Mouse (Mus musculus) ES-CJ7 (cell line): ENCODE data around the gene Raet1e.
"Not testable (repeated sequence)": the region's sequence is repeated elsewhere in the genome, so short reads cannot be mapped to it uniquely, and the experiment has no call there.

ENCODE experiments used
- DNase-seq: peaks from one replicate; pipeline ENCODE4 v3.0.0; 2011; ENCODE audit warnings: low read depth, low spot score

The Raet1e gene

DNA sequence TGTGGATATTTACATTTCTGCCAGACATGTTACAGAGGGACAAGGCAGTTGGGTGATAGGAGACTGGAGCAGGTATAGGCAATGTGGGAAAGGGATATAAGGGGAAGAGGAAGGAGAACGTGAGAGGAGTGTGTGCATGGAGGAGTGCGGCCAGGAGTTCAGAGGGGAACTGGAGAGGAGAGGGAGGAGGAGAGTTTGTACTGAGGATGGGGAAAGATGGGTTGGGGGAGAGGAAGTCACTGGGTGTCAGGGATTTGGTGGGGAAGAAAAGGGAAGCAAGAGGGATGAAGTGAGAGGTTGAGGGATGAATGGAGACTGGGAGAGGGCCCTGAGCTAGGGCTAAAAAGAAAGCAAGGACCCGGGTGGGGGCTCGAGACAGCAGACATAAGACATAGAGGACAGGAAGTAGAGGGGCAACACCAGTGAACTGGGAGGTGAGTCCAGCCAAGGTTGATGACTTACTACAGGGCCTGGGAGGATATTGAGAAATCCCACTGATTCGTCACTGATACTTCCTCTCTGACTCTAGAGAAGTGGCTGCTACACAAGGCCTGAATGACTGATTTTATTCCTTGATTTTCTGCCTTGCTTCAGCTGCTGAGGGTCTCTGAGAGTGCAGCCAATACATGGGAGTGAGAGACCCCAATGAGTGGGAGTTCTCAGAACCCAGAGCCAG lies 7.1 kb downstream of the Raet1e start:
- not testable (repeated sequence) for DNase-seq

DNA sequence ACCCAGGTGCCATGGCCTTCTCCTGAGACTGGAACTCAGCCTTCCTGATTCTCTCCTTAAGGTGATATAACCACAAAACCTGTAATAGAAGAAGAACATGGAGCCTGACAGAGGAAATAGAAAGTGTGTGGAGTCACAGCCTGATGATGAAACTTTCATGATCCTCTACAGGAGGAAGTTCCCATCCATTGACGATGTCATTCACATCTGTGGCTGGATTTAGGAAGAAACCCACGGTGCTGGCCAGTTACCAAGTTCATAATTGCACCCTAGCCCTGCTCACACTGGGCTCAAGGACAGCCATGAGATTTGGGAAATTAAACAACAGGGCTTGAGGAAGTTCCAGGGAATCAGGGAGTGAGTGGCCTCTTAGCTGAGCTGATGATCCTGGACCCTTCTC lies 7.7 kb downstream of the Raet1e start:
- DNase-seq = not testable (repeated sequence)

GRCm38 (mm10) chr10:22167061-22167460 lies 8.7 kb downstream of the Raet1e start:
- not testable (repeated sequence) for DNase-seq

GRCm38 (mm10) chr10:22169116-22169515 lies 10.7 kb downstream of the Raet1e start:
- DNase-seq = not testable (repeated sequence)

GRCm38 (mm10) chr10:22172431-22173334 lies 14.3 kb downstream of the Raet1e start:
- not testable (repeated sequence) for DNase-seq

DNA sequence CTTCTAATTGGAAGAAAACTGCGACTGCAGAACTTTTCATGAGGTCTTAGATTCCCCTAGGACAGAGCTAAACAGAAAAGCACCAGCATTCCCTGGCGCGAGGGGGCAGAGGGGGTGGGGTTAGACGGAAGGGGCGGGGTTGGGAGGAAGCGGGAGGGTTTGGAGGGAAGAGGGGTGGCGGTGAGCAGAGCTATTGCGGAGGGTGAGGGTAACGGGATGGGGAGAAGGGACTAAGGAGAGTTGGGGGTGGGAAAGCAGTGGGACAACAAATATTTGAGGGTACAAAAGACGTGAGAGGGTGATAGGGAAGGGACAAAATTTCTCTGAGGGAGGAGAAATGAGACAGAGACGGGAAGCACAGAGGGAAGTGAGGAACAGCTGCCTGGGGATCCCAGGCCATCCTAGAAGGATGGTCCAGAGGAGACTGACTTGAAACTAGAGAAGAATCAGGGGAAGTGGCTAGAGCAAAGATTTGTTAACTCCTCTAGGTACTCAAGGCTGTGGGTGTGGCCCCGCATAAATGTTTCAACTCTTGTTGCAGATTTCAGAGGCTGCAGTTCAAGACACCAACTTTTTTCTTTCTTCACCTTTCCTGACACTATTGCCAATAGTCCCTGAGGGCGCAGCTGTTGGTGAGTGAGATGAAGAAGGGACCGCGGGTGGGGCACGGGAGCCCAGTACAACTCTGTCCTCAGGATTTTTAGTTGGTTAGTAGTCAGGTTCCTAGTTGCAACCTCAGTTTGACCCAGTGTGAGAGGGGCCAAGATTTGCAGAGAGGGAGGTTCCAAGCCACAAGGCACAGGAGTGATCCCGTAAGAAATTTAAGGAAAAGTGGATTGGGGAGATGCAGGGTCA lies 15.2 kb downstream of the Raet1e start:
- not testable (repeated sequence) for DNase-seq

GRCm38 (mm10) chr10:22174190-22174487 lies 15.8 kb downstream of the Raet1e start:
- not testable (repeated sequence) for DNase-seq

DNA sequence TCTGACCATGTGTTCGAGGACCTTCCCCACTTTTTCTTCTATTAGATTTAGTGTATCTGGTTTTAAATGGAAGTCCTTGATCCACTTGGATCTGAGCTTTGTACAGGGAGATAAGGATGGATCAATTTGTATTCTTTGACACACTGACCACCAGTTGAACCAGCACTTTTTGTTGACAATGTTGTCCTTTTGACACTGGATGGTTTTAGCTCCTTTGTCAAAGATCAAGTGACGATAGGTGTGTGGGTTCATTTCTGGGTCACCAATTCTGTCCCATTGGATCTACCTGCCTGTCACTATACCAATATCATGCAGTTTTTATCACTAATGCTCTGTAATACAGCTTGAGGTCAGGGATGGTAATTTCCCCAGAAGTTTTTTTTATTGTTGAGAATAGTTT lies 18.1 kb downstream of the Raet1e start:
- DNase-seq = not testable (repeated sequence)

DNA sequence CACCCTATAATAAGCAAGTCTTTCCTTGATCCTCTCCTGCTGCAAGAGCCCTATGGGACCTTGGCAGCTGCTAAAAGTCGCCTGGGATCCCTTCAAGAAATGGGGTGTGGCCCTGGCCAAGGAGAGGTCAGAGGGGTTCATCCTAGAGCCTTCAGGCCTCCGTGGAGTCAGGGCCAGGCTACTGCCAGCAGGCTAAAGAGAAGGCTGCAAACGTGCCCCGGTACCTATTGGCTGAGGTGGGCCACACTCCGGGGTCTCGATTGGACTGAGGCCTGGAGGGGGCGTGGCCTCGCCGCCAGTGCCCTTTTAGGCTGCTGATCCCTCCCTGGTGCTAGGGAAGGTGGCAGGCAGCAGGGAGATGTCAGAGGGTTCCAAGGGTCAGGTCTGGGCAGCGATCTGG lies 32.7 kb downstream of the Raet1e start:
- not testable (repeated sequence) for DNase-seq

DNA sequence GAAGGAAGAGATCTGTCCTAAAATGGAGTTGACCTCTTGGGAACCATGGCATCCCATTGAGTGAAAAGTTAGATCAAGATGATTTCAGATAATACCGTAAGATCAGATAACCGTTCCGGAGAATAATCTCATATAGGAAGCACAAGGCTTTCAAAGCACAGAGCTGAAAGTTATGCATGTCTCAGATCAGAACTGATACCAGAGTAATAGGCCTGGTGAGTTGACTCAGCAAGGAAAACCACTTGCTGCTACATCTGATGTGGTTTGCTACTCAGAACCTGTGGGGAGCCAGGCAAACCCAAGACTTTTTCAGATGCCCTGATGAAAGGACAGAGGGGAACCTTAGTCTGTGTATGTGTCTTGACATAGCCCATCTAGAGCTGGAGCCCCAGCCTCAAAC lies 43.0 kb downstream of the Raet1e start:
- not testable (repeated sequence) for DNase-seq

DNA sequence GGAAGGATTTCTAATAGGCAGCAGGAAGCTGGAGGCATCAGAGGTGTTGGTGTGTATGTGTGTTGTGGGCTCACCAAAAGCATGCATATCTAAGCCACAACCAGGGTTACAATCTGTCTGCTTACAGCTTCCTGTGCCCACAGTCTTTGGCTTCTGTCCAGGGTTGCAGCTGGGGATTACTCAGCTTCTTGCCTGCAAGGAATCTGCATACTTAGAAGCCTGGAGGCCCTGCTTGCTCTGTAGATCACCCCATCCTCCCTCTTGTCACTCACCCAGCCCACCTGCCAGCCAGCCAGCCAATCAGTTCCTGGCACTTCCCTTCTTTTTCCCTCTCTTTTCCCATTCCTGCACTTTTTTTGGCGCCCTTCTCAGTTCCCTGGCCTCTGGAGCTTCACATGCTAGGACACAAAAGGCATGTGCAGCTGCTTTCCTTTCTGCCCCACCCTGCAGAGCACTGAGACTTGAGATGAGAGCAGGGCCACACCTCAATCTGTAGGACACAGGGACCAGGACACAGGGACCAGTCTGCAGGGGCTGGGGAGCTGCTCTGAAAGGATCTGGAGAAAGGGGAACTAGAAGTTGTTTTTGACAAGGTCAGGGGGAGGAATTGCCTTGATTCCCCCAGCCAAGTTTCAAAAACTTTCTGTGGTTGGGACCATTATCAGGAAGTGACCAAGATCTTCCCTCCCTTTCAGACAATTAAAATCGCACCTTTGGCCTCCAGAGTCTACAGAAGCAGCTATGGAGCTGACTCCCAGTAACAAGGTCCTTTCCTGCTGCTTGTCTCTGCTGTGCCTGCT lies 44.6 kb downstream of the Raet1e start:
- DNase-seq = not testable (repeated sequence)

- not testable (repeated sequence) for DNase-seq
Measured at GRCm38 (mm10) chr10:22206443-22206842, 48.1 kb downstream of the Raet1e start.

DNA sequence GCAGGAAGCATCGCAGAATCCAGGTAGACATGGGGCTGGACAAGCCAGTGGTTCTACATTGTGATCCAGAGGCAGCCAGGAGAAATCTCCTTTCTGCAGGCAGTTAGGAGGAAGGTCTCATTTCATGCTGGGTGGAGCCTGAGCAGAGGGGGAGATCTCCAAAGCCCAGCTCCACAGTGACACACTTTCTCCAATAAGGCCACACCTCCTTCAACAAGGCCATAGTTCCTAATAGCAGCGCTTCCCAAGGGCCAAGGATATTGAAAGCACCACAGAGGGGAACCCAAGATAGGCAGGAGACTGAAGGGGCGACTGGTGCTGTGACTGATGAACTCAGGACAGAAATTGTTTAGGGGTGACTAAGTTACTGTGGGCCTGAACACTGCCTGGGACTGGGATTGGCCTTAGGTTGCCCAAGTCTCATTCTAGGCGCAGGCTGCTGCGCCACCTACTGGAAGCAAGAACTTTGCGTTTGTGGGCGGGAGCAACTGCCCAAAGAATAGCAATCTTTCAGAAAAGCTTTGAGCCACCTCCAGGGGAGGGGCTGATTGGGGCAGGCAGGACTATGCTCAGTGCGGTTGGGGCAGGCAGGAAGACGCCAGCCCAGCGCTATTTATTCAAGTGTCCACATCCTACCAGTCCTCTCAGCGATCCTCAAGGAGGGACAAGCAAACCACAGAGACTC lies 53.8 kb downstream of the Raet1e start:
- peak; percentile 88 for DNase-seq

DNA sequence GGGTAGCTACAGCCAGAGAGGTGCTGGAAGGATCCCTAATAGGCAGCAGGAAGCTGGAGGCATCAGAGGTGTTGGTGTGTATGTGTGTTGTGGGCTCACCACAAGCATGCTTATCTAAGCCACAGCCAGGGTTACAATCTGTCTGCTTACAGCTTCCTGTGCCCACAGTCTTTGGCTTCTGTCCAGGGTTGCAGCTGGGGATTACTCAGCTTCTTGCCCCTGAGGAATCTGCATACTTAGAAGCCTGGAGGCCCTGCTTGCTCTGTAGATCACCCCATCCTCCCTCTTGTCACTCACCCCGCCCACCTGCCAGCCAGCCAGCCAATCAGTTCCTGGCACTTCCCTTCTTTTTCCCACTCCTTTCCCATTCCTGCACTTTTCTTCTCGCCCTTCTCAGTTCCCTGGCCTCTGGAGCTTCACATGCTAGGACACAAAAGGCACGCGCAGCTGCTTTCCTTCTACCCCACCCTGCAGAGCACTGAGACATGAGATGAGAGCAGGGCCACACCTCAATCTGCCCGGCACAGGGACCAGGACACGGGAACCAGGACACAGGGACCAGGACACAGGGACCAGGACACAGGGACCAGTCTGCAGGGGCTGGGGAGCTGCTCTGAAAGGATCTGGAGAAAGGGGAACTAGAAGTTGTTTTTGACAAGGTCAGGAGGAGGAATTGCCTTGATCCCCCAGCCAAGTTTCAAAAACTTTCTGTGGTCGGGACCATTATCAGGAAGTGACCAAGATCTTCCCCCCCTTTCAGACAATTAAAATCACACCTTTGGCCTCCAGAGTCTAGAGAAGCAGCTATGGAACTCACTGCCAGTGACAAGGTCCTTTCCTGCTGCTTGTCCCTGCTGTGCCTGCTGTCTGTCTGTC lies 65.3 kb downstream of the Raet1e start:
- DNase-seq = not testable (repeated sequence)

DNA sequence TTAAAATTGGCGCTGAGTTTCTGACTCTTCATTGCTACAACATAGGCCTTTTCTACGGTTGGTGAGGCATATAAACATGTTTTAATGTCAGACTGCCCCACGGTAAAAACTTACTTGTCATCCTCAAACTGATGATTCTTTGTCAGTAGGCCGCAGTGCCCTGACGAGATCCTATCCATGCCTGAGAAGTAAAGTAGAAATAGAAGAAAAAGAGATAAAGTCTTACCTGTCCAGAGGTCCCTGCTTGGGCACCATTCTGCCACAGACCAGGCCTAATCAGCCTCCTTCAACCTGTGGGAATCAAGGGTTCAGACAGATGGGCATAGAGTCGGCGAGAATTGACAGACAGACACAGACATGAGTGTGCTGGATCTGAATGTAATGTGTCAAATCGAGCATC lies 106.7 kb downstream of the Raet1e start:
- no peak for DNase-seq

- not testable (repeated sequence) for DNase-seq
Measured at GRCm38 (mm10) chr10:22270879-22271786, 112.8 kb downstream of the Raet1e start.

DNA sequence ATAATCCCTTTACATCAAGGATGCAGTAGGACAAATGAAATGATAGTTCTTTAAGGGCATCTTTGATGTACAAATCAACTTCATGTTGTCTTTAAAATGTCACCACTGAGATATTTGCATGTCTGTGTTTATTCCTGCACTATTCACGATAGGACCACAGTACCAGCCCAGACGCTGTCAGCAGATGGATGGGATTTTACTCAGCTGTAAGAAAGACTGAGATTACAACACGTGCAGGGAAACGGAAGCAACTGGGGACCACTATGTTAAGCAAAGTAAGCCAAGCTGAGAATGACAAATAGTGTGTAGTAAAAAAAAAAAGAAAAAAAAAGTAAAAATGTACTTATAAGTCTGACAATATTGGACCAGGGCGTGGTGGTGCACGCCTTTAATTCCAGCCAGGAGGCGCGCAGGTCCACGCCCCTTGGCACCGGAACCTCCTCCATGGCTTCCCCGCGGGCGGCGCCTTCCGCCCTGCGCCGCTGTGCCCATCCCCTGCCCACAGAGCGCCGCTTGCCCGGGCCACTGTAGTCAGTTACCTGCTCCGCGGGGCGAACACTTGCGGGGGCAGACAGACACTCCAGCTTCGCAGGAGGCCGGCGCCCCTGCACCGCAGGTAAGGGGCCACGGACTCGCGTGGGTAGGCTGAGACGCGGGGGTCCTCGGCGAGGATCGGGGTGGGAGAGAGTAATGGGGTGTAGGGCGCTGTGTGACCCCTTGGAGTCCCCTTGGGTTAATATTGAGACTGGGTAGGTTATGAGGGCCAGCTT lies 114.7 kb downstream of the Raet1e start:
- DNase-seq = not testable (repeated sequence)
